Mouse (Mus musculus) ES-E14 (cell line): ENCODE measurements around the gene Ccar1. TPM values are rescaled to one million over a fixed set of nuclear protein-coding genes. Genes with fewer than 3 reads are reported as not detected.

Source experiments
- DNase-seq: peaks from one replicate; pipeline ENCODE4 v3.0.0-alpha.2; 2013; ENCODE audit warnings: low read depth, low spot score
- H3K27ac ChIP-seq: 2 replicates; pipeline ENCODE4 v1.5.1; 2012; ENCODE audit warnings: low read depth, mild to moderate bottlenecking, low read length, moderate library complexity, mixed read lengths; ENCODE audit not compliant: poor library complexity, insufficient read depth, severe bottlenecking
- H3K36me3 ChIP-seq: 2 replicates; pipeline ENCODE4 v1.6.1; 2012; ENCODE audit warnings: mild to moderate bottlenecking, low read length, moderate library complexity, mixed read lengths; ENCODE audit not compliant: control insufficient read depth, poor library complexity, insufficient read depth, severe bottlenecking
- H3K4me1 ChIP-seq, 2 experiments: fragments of 150-350 bp in 1 of 2; sonication (generic) in 1 of 2; 2 replicates each; pipeline ENCODE4 v1.6.1; 2012; ENCODE audit warnings: low read length in 2 of 2, mild to moderate bottlenecking in 1 of 2, mixed read lengths in 1 of 2; ENCODE audit not compliant: control insufficient read depth in 2 of 2, insufficient read depth in 2 of 2, poor library complexity in 1 of 2
- H3K4me3 ChIP-seq, 2 experiments: fragments of 150-350 bp in 1 of 2; sonication (generic) in 1 of 2; 2 replicates each; pipeline ENCODE4 v1.5.1; 2012; ENCODE audit warnings: low read length in 2 of 2, low read depth in 1 of 2, mild to moderate bottlenecking in 1 of 2, mixed read lengths in 1 of 2; ENCODE audit not compliant: insufficient read depth in 1 of 2, poor library complexity in 1 of 2, severe bottlenecking in 1 of 2
- H3K9ac ChIP-seq: 2 replicates; pipeline ENCODE4 v1.6.1; 2012; ENCODE audit warnings: low read depth, mild to moderate bottlenecking, low read length, mixed read lengths; ENCODE audit not compliant: poor library complexity, insufficient read depth, severe bottlenecking
- H3K9me3 ChIP-seq: fragments of 150-350 bp; sonication (generic); 2 replicates; pipeline ENCODE4 v1.6.1; 2012; ENCODE audit warnings: low read depth, mild to moderate bottlenecking, low read length; ENCODE audit not compliant: control insufficient read depth, insufficient read depth
- CHD2 ChIP-seq: IDR thresholded peaks from 2 replicates; pipeline ENCODE4 v1.6.1; 2014; ENCODE audit warnings: mild to moderate bottlenecking, low read depth, low read length, inconsistent platforms
- HCFC1 ChIP-seq: IDR thresholded peaks from 2 replicates; pipeline ENCODE4 v1.6.1; 2012; ENCODE audit warnings: low read length, inconsistent platforms, borderline replicate concordance; ENCODE audit not compliant: insufficient read depth
- MAFK ChIP-seq: IDR thresholded peaks from 2 replicates; pipeline ENCODE4 v1.6.1; 2014; ENCODE audit warnings: mild to moderate bottlenecking, low read depth, low read length, inconsistent platforms; ENCODE audit not compliant: insufficient read depth
- ZC3H11A ChIP-seq: IDR thresholded peaks from 2 replicates; pipeline ENCODE4 v1.6.1; 2012; ENCODE audit warnings: low read depth, mild to moderate bottlenecking, inconsistent platforms, low read length, borderline replicate concordance
- ZNF384 ChIP-seq: IDR thresholded peaks from 2 replicates; pipeline ENCODE4 v1.6.1; 2012; ENCODE audit warnings: low read depth, low read length, inconsistent platforms
- in situ Hi-C, 2 experiments: fragments of 600-800 bp; cut with MboI; formaldehyde crosslinking; loops; one replicate each; pipeline ENCODE4 v1.15.1; 2025; ENCODE audit warnings: low sequenced_read_pairs in 2 of 2, inconsistent platforms in 1 of 2; ENCODE audit not compliant: unreplicated experiment in 2 of 2
- total RNA-seq: library from RNA; depleted of rRNA; stranded (reverse); fragments of 300-350 nt; gene quantifications from 2 replicates; pipeline ENCODE4 v1.2.3, GENCODE M21; 2012; rRNA removed

The Ccar1 gene
- 63.2 and 70.9 TPM in 2 replicates for total RNA-seq

- peak within 1 kb of the TSS; percentile 98 for H3K9ac ChIP-seq
- peaks cover 16% of the 10 kb centered on the region for H3K36me3 ChIP-seq
- H3K4me3 ChIP-seq, result peak within 1 kb of the TSS; percentile 95 to 96
- peaks cover 0 to 3% of the 10 kb centered on the region in 2 experiments; a peak in 1 of 4 replicates for H3K4me1 ChIP-seq
- peak within 1 kb of the TSS; percentile 95 for H3K27ac ChIP-seq
- TF ChIP-seq HCFC1 (peak; percentile 54; the same call in 1 of the 2 replicates), ZNF384 (peak; percentile 31; the same call in 1 of the 2 replicates), CHD2 (peak; percentile 44; the same call in 1 of the 2 replicates), MAFK (no peak), ZC3H11A (no peak)
- H3K9me3 ChIP-seq, result no peaks in the 10 kb centered on the region
- DNase-seq, result peak; percentile 97
- in situ Hi-C loops, result no loop called here
Observed at GRCm38 (mm10) chr10:62792177-62793090, at the start of gene Ccar1. Gene Ccar1 (minus strand): TSS chr10:62792286.

DNA sequence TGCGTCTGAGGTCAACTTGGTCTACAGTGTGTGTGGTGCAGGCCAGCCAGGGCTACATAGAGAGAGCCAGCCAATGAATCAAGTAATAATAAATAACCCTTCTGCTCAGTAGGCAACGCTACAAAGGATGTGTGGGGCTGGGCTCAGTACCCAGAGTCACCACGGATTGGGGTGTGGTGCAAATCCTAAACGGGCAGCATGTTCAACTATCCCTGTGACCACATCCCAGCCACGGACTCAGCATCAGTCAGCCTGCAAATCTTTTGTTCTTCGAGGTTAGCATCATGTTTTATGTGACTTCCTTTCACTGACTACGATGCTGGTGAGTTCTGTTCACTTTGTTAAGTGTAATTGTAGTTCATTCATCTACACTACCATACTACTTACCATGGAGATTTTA is 48.6 kb upstream of the Ccar1 start:
- Histone ChIP-seq H3K4me1 (peaks cover 7 to 9% of the 10 kb centered on the region in 2 experiments; a peak in 3 of 4 replicates), H3K36me3 (peaks cover 3% of the 10 kb centered on the region; the same call in 1 of the 2 replicates), H3K9ac (no peak overlapping the region), H3K4me3 (no peak overlapping the region), H3K9me3 (no peaks in the 10 kb centered on the region), H3K27ac (no peak overlapping the region)
- no peak for DNase-seq
- in situ Hi-C loops, result no loop called here
- no peak for TF ChIP-seq HCFC1
- TF ChIP-seq CHD2, result no peak
- TF ChIP-seq ZC3H11A, result no peak
- TF ChIP-seq ZNF384, result no peak
- TF ChIP-seq MAFK, result no peak

DNA sequence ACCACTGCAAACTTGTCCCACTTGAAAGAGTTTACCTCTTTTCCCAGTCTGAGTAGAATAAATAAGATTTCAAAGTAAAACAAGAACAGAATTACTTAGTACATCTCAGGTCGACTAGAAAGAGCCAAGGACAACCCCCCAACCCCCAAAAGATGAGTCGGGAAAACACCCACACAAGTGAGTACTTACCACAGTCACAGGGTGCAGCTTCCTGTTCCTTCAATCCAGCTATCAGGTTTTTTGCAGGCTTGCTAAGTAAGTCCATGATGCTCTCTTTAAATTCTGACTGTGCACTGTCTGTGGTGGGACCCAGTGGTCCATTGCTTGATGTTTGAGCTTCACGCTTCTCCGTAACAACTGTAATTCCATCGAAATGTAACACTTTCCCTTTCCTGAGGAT is 45.9 kb upstream of the Ccar1 start:
- Histone ChIP-seq H3K27ac (no peak overlapping the region), H3K36me3 (peaks cover 3% of the 10 kb centered on the region), H3K9me3 (no peaks in the 10 kb centered on the region), H3K4me3 (no peak overlapping the region), H3K9ac (no peak overlapping the region), H3K4me1 (peaks cover 4 to 5% of the 10 kb centered on the region in 2 experiments; a peak in 3 of 4 replicates)
- TF ChIP-seq MAFK (no peak), ZNF384 (no peak), ZC3H11A (no peak), CHD2 (no peak), HCFC1 (no peak)
- in situ Hi-C loops, result no loop called here
- no peak for DNase-seq

DNA sequence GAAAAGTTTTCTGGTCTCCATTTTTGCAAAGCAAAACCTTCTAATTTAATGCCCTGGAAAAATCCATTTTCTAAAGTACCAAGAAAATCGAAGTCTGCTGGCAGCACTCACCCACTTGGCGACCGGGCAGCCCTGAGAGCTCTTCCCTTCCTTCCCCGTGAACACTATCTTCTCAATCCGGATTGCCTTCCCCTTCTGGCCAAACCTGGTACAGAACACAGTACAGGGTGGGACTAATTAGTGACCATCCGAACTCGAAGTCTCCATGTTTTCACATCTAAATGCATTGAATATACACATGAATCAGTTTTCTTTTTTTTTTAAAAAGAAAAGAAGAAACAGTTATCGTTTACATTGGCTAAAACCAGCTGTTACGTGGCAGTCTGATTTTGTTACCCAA is 40.7 kb upstream of the Ccar1 start:
- H3K4me1 ChIP-seq, result 0 out of 4 replicates have a peak, but pooled peaks cover 0 to 2% of the 10 kb centered on the region in 2 experiments
- H3K27ac ChIP-seq, result no peak overlapping the region
- no peak for TF ChIP-seq ZC3H11A
- TF ChIP-seq ZNF384, result no peak
- TF ChIP-seq CHD2, result no peak
- TF ChIP-seq MAFK, result no peak
- no peak for TF ChIP-seq HCFC1
- no peaks in the 10 kb centered on the region; the same call in 1 of the 2 replicates for H3K36me3 ChIP-seq
- H3K4me3 ChIP-seq, result no peak overlapping the region
- H3K9ac ChIP-seq, result no peak overlapping the region
- in situ Hi-C loops, result no loop called here
- H3K9me3 ChIP-seq, result no peaks in the 10 kb centered on the region
- DNase-seq, result no peak
